Mouse (Mus musculus): ENCODE results near the gene Cacng4.

DNA sequence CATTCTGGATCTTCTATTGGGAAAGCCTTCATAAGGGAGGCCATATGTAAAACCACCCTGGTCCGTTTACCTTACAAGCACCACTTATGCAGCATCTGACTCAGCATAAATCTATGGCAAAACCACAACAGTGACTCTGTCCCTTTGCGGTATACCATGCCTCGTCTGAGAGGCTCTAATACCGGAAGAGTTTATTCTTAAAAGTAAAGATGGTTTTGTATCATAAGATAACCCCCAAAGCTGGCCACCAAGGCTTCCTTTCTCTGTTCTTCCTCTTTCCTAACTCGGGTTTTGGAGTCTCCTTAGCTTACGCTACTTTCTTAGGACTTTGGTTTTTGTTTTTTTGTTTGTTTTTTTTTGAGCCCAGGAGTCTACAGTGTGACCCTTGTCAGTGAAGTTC is 101.0 kb downstream of the Cacng4 start:
- TF ChIP-seq CTCF (IDR thresholded peaks at IDR 0.05; ENCODE audit: control insufficient read depth, insufficient read depth, low read length) (no peak), POLR2A (IDR thresholded peaks at IDR 0.05; ENCODE audit: borderline replicate concordance, control insufficient read depth, low read depth, low read length) (no peak)
